Mouse (Mus musculus) myocyte (in vitro differentiated cells): ENCODE results near the gene Traip. TPM values are rescaled to one million over a fixed set of nuclear protein-coding genes. Genes with fewer than 3 reads are reported as not detected.

Source experiments
- H3K27me3 ChIP-seq: one replicate; pipeline ENCODE4 v1.6.1; 2011; ENCODE audit not compliant: control insufficient read depth, insufficient read depth, insufficient read length
- H3K36me3 ChIP-seq: one replicate; pipeline ENCODE4 v1.6.1; 2011; ENCODE audit not compliant: control insufficient read depth, insufficient read depth
- H3K4me2 ChIP-seq: one replicate; pipeline ENCODE4 v1.6.1; 2011; ENCODE audit warnings: low read depth, control low read depth
- H3K4me3 ChIP-seq: one replicate; pipeline ENCODE4 v1.5.1; 2011; ENCODE audit warnings: mild to moderate bottlenecking, control low read depth, moderate library complexity
- H3K79me2 ChIP-seq: one replicate; pipeline ENCODE4 v1.6.1; 2011; ENCODE audit not compliant: control insufficient read depth, insufficient read depth
- H3ac ChIP-seq: one replicate; pipeline ENCODE4 v1.6.1; 2011; ENCODE audit not compliant: control insufficient read depth, insufficient read length
- CEBPB ChIP-seq: IDR thresholded peaks from 2 replicates; pipeline ENCODE4 v1.6.1; 2011; ENCODE audit warnings: mild to moderate bottlenecking, moderate library complexity; ENCODE audit not compliant: poor library complexity, insufficient read depth, severe bottlenecking
- E2F4 ChIP-seq: IDR thresholded peaks from one replicate; pipeline ENCODE4 v1.6.1; 2011; ENCODE audit warnings: mild to moderate bottlenecking, control low read depth, moderate library complexity; ENCODE audit not compliant: insufficient read depth
- MAX ChIP-seq: IDR thresholded peaks from one replicate; pipeline ENCODE4 v1.6.1; 2011; ENCODE audit warnings: low read depth, mild to moderate bottlenecking, control low read depth
- MYOD1 ChIP-seq, 3 experiments: IDR thresholded peaks; one replicate each; pipeline ENCODE4 v1.6.1; 2011; ENCODE audit warnings: control low read depth in 2 of 3, low read depth in 2 of 3, mild to moderate bottlenecking in 2 of 3, moderate library complexity in 1 of 3; ENCODE audit not compliant: insufficient read length in 2 of 3, control insufficient read depth in 1 of 3
- MYOG ChIP-seq, 3 experiments: IDR thresholded peaks; one replicate each; pipeline ENCODE4 v1.6.1; 2011; ENCODE audit warnings: control low read depth in 2 of 3, low read depth in 2 of 3, mild to moderate bottlenecking in 2 of 3; ENCODE audit not compliant: insufficient read length in 2 of 3, control insufficient read depth in 1 of 3, insufficient read depth in 1 of 3
- POLR2A ChIP-seq: IDR thresholded peaks from one replicate; pipeline ENCODE4 v1.6.1; 2011; ENCODE audit warnings: low read depth, mild to moderate bottlenecking, control low read depth, moderate library complexity; ENCODE audit not compliant: insufficient read length
- POLR2AphosphoS2 ChIP-seq: IDR thresholded peaks from one replicate; pipeline ENCODE4 v1.6.1; 2011; ENCODE audit warnings: low read depth, control low read depth; ENCODE audit not compliant: insufficient read length
- REST ChIP-seq: IDR thresholded peaks from one replicate; pipeline ENCODE4 v1.6.1; 2011; ENCODE audit warnings: mild to moderate bottlenecking, control low read depth, moderate library complexity; ENCODE audit not compliant: insufficient read depth, insufficient read length
- SRF ChIP-seq: IDR thresholded peaks from one replicate; pipeline ENCODE4 v1.6.1; 2011; ENCODE audit warnings: low read depth; ENCODE audit not compliant: control insufficient read depth, insufficient read length
- TCF12 ChIP-seq: IDR thresholded peaks from one replicate; pipeline ENCODE4 v1.6.1; 2011; ENCODE audit warnings: mild to moderate bottlenecking, control low read depth; ENCODE audit not compliant: poor library complexity, insufficient read depth, severe bottlenecking
- TCF3 ChIP-seq: IDR thresholded peaks from one replicate; pipeline ENCODE4 v1.6.1; 2011; ENCODE audit warnings: low read depth, control low read depth; ENCODE audit not compliant: insufficient read length
- USF1 ChIP-seq: IDR thresholded peaks from one replicate; pipeline ENCODE4 v1.6.1; 2011; ENCODE audit warnings: low read depth, mild to moderate bottlenecking, control low read depth, moderate library complexity
- polyA plus RNA-seq: library from polyadenylated mRNA; unstranded; fragments of >200 nt; fragmentation: generic; extraction: Trizol; gene quantifications from one replicate; pipeline ENCODE4 v1.2.1, GENCODE M21; 2012; ENCODE audit warnings: missing spikeins

Gene Traip
- polyA plus RNA-seq, 1 experiment, result 4.7 TPM

DNA sequence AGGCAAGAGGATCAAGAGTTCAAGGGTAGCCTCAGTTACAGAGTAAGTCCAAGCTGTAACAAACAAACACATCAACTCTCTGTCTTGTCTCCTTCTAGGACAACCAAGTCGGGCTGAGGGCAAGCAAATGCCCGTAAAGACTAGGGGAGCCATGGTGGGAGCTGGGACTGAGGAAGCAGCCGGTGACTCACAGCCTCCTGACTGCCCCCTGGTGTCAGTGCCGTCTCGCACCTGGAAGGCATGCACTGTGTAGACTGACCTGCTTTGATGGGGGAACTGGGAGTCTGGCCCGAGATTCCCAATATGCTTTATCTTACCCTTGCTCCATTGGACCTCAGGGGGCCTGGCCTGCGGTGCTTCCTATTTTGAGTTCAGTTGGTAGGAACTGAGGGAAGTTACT, 26.9 kb upstream of the Traip start:
- no peak overlapping the region for H3K4me2 ChIP-seq
- no peak overlapping the region for H3K4me3 ChIP-seq
- H3K27me3 ChIP-seq, result no peaks in the 10 kb centered on the region
- H3K36me3 ChIP-seq, result no peaks in the 10 kb centered on the region
- no peak for TF ChIP-seq CEBPB
- no peak for TF ChIP-seq TCF3
- no peak for TF ChIP-seq E2F4
- H3K79me2 ChIP-seq, result no peaks in the 10 kb centered on the region
- H3ac ChIP-seq, result no peak overlapping the region

GRCm38 (mm10) chr9:107923956-107924355, 26.0 kb upstream of the Traip start:
- no peak overlapping the region for H3K4me3 ChIP-seq
- no peaks in the 10 kb centered on the region for H3K79me2 ChIP-seq
- no peak for TF ChIP-seq E2F4
- no peak for TF ChIP-seq TCF3
- no peak for TF ChIP-seq SRF
- no peak for TF ChIP-seq TCF12
- TF ChIP-seq USF1, result no peak
- no peak for TF ChIP-seq REST
- no peak for TF ChIP-seq CEBPB
- TF ChIP-seq MAX, result no peak
- TF ChIP-seq POLR2AphosphoS2, result no peak
- TF ChIP-seq MYOD1 (IDR thresholded peaks at IDR 0.05; ENCODE audit: control insufficient read depth in 1 of 3, insufficient read length in 2 of 3, low read depth in 2 of 3), result peak in 1 of 3 experiments; percentile 39
- no peak for TF ChIP-seq POLR2A
- peak in 1 of 3 experiments; percentile 14 for TF ChIP-seq MYOG (IDR thresholded peaks at IDR 0.05; ENCODE audit: control insufficient read depth in 1 of 3, insufficient read depth in 1 of 3, insufficient read length in 2 of 3, low read depth in 2 of 3)

DNA sequence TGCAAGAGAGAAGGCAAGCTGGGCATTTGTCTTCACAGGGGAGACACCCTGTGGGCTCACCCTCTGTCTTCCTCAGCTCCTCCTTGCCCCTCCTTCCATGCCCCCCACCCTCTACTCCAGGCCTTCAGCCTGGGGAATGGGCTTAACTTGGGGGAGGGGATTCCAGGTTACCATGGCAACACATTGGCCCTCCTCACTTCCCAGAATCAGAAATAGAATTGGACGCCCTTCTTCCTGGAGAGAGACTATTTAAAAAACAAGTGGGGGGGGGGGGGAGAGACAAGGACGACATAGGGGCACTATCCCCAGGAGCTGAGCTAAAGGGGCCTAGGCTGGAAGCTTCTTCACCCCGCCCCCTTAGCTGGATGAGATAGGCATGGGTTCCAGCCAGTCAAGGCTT, 24.7 kb upstream of the Traip start:
- no peaks in the 10 kb centered on the region for H3K79me2 ChIP-seq
- TF ChIP-seq POLR2A (no peak), REST (no peak), SRF (no peak), MYOG (IDR thresholded peaks at IDR 0.05; ENCODE audit: control insufficient read depth in 1 of 3, insufficient read depth in 1 of 3, insufficient read length in 2 of 3, low read depth in 2 of 3) (no peak), USF1 (no peak)
- no peak overlapping the region for H3ac ChIP-seq
- H3K4me3 ChIP-seq, result no peak overlapping the region
- H3K27me3 ChIP-seq, result peaks cover 4% of the 10 kb centered on the region
- no peak overlapping the region for H3K4me2 ChIP-seq
- H3K36me3 ChIP-seq, result no peaks in the 10 kb centered on the region

More at GRCm38 (mm10) chr9:107923956-107924355, 26.0 kb upstream of the Traip start:
- H3ac ChIP-seq, result no peak overlapping the region
- H3K4me2 ChIP-seq, result peak overlapping the region; percentile 3
- no peaks in the 10 kb centered on the region for H3K27me3 ChIP-seq
- H3K36me3 ChIP-seq, result no peaks in the 10 kb centered on the region

- Histone ChIP-seq H3K4me2 (peak overlapping the region; percentile 42), H3K4me3 (no peak overlapping the region), H3ac (no peak overlapping the region), H3K36me3 (no peaks in the 10 kb centered on the region), H3K79me2 (no peaks in the 10 kb centered on the region), H3K27me3 (peaks cover 4% of the 10 kb centered on the region)
- TF ChIP-seq MAX, result no peak
- TF ChIP-seq MYOD1 (IDR thresholded peaks at IDR 0.05; ENCODE audit: control insufficient read depth in 1 of 3, insufficient read length in 2 of 3, low read depth in 2 of 3), result no peak
- no peak for TF ChIP-seq TCF3
- TF ChIP-seq POLR2A, result no peak
- no peak for TF ChIP-seq SRF
- TF ChIP-seq CEBPB, result no peak
- TF ChIP-seq USF1, result no peak
These were observed 23.0 kb upstream of the Traip start for GRCm38 (mm10) chr9:107926920-107927420.

- no peaks in the 10 kb centered on the region for H3K36me3 ChIP-seq
- peaks cover 4% of the 10 kb centered on the region for H3K27me3 ChIP-seq
- H3ac ChIP-seq, result no peak overlapping the region
- H3K4me3 ChIP-seq, result no peak overlapping the region
- no peaks in the 10 kb centered on the region for H3K79me2 ChIP-seq
- TF ChIP-seq SRF, result no peak
- TF ChIP-seq CEBPB, result no peak
- TF ChIP-seq MYOG (IDR thresholded peaks at IDR 0.05; ENCODE audit: control insufficient read depth in 1 of 3, insufficient read depth in 1 of 3, insufficient read length in 2 of 3, low read depth in 2 of 3), result no peak
- no peak for TF ChIP-seq POLR2A
- no peak for TF ChIP-seq REST
- H3K4me2 ChIP-seq, result no peak overlapping the region
These were observed 22.2 kb upstream of the Traip start for GRCm38 (mm10) chr9:107927749-107928148.

- Histone ChIP-seq H3K36me3 (no peaks in the 10 kb centered on the region), H3K4me2 (peak within 1 kb of the TSS; percentile 42), H3K4me3 (no peak within 1 kb of the TSS), H3ac (no peak within 1 kb of the TSS), H3K27me3 (peaks cover 4% of the 10 kb centered on the region), H3K79me2 (no peaks in the 10 kb centered on the region)
- TF ChIP-seq POLR2AphosphoS2, result no peak
These were observed 21.8 kb upstream of the Traip start, which contains the start of gene Actl11 for GRCm38 (mm10) chr9:107928169-107928568. TSS of gene Actl11 (plus strand) at chr9:107928469.
